Mouse (Mus musculus) midbrain, postnatal 0 days (tissue): Measurements from ENCODE around the gene Rogdi. TPM values are rescaled to one million over a fixed set of nuclear protein-coding genes. Genes with fewer than 3 reads are reported as not detected.

Experiments used
- ATAC-seq: fragments of 200-750 bp; cut with Nextera tagmentation; 2 replicates; pipeline ENCODE4 v1.8.0; 2017; ENCODE audit warnings: moderate number of reproducible peaks, mild to moderate bottlenecking, moderate TSS enrichment, moderate library complexity; ENCODE audit not compliant: low FRiP score
- DNase-seq: peaks from one replicate; pipeline ENCODE4 v3.0.0-alpha.2; 2015; ENCODE audit warnings: low spot score
- H3K27ac ChIP-seq: fragments of 300-500 bp; sonication (generic); 2 replicates; pipeline ENCODE4 v1.5.1; 2014; ENCODE audit warnings: low read depth, mild to moderate bottlenecking, low read length, mixed read lengths
- H3K27me3 ChIP-seq: fragments of 300-500 bp; sonication (generic); 2 replicates; pipeline ENCODE4 v1.6.1; 2014; ENCODE audit warnings: low read length, control low read depth, mixed read lengths; ENCODE audit not compliant: insufficient read depth
- H3K36me3 ChIP-seq: fragments of 300-500 bp; sonication (generic); 2 replicates; pipeline ENCODE4 v1.6.1; 2014; ENCODE audit warnings: low read length, control low read depth, mixed read lengths; ENCODE audit not compliant: insufficient read depth
- H3K4me1 ChIP-seq: fragments of 300-500 bp; sonication (generic); 2 replicates; pipeline ENCODE4 v1.6.1; 2014; ENCODE audit warnings: mild to moderate bottlenecking, control low read depth, antibody characterized with exemption, low read length, mixed read lengths; ENCODE audit not compliant: insufficient read depth
- H3K4me2 ChIP-seq: fragments of 300-500 bp; sonication (generic); 2 replicates; pipeline ENCODE4 v1.6.1; 2014; ENCODE audit warnings: low read depth, mild to moderate bottlenecking, low read length, mixed read lengths; ENCODE audit not compliant: poor library complexity, severe bottlenecking
- H3K4me3 ChIP-seq: fragments of 300-500 bp; sonication (generic); 2 replicates; pipeline ENCODE4 v1.5.1; 2014; ENCODE audit warnings: low read depth, mild to moderate bottlenecking, low read length, moderate library complexity
- H3K9ac ChIP-seq: fragments of 300-500 bp; sonication (generic); replicated peaks from 2 replicates; pipeline ENCODE4 v1.6.1; 2014; ENCODE audit warnings: mild to moderate bottlenecking, low read length, moderate library complexity, mixed read lengths; ENCODE audit not compliant: poor library complexity, severe bottlenecking
- H3K9me3 ChIP-seq: fragments of 300-500 bp; sonication (generic); 2 replicates; pipeline ENCODE4 v1.6.1; 2016; ENCODE audit warnings: low read length, control low read depth
- CTCF ChIP-seq: IDR thresholded peaks from 2 replicates; pipeline ENCODE4 v1.5.1; 2016; ENCODE audit warnings: antibody characterized with exemption, mild to moderate bottlenecking
- WGBS: fragments of 180-500 bp; shearing (Covaris S2); extraction: QIAGEN DNeasy Blood & Tissue Kit; methylation state at CpG from one replicate; pipeline ENCODE4 v1.1.7; 2014; 5-methylcytosine and 5-hydroxymethylcytosine counted together
- polyA plus RNA-seq: library from polyadenylated mRNA; unstranded; fragments of >200 nt; fragmentation: Nextera tagmentation; extraction: Ambion mirVana; gene quantifications from 2 replicates; pipeline ENCODE4 v1.2.1, GENCODE M21; 2015
- total RNA-seq: library from RNA; depleted of rRNA; stranded (reverse); fragments of >200 nt; gene quantifications from 2 replicates; pipeline ENCODE4 v1.2.3, GENCODE M21; 2014

The Rogdi gene
- total and polyA plus RNA-seq, 2 experiments from 2014 or later: 121 to 165 TPM

DNA sequence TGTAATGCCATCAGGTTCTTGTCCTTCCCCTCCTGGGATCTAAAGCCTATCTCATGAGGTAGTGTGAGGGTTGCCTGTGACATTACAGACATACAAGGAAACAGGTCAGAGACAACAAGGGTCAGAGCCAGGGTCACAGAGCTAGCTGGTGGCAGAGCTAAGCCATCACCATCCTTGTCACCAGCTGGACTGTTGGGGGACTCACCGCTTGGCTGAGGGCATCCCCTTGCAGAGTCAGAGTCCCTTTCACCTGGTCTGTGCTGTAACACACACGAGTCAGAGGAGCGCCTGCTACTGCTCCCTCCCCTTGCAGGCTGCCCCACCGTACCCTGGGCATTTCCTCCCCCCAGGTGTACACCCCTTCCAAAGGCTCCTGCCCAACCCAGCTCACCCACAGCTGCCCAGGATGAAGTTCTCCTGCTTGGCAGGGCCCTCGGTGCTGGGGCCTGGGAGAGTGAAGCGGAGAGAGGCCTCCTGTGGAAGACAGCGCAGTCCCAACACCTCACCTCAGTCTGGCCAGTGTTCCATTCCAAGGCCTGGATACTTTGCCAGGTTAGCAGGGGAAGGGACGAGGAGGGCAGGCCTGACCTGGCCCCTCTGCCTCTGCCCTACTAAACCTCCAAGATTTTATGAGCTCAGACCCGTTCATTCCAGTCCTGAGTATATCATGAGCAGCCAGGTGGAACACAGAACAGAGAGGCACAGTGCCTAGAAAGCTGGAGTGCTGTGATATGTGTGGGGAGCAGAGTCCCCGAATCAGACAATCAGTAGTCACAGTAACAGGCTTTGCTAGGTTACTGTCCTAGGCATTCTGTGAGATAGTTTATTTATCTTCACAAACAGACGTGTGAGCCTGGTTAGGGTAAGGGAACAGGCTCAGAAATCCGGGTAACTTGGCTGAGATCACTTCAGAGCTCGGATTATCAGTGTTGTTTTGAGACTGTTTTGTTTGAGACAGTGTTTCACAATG is 1.0 kb downstream of the Rogdi start:
- Histone ChIP-seq H3K4me1 (peaks cover 7% of the 10 kb centered on the region; the same call in 1 of the 2 replicates), H3K4me3 (peak overlapping the region; percentile 64), H3K9ac (peak overlapping the region; percentile 71), H3K4me2 (peak overlapping the region; percentile 67), H3K9me3 (no peaks in the 10 kb centered on the region), H3K27ac (peak overlapping the region; percentile 76), H3K36me3 (peaks cover 29% of the 10 kb centered on the region), H3K27me3 (no peaks in the 10 kb centered on the region)
- no peak for DNase-seq
- ATAC-seq: no peak
- TF ChIP-seq CTCF: no peak
- 52% methylated on average over 13 of the region's 13 CpGs for WGBS

DNA sequence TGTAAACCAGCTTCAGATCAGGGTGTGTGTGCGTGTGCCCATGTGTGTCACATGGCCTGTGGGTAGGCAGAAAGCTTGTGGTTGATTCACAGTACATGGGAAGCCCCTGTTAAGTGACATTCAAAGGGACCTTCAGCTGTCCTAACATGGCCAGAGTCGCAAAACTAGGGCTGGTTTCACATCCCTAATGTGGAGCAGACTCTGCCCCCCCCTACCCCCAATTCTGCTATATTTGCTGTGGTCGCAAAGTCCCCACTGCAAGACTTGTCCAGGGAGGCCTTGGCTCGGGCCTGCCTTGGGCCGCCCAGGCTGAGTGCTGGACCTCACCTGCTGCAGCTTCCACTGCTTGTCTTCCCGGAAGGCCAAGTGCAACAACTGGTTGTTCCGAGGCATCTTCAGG is 2.1 kb downstream of the Rogdi start:
- Histone ChIP-seq H3K4me2 (no peak overlapping the region), H3K9ac (no peak overlapping the region), H3K36me3 (peaks cover 20% of the 10 kb centered on the region), H3K4me3 (no peak overlapping the region), H3K9me3 (no peaks in the 10 kb centered on the region), H3K27ac (no peak overlapping the region), H3K4me1 (peaks cover 7% of the 10 kb centered on the region; the same call in 1 of the 2 replicates), H3K27me3 (no peaks in the 10 kb centered on the region)
- no peak for TF ChIP-seq CTCF
- 92% methylated on average over 7 of the region's 7 CpGs for WGBS
- ATAC-seq (no peak), DNase-seq (no peak)

DNA sequence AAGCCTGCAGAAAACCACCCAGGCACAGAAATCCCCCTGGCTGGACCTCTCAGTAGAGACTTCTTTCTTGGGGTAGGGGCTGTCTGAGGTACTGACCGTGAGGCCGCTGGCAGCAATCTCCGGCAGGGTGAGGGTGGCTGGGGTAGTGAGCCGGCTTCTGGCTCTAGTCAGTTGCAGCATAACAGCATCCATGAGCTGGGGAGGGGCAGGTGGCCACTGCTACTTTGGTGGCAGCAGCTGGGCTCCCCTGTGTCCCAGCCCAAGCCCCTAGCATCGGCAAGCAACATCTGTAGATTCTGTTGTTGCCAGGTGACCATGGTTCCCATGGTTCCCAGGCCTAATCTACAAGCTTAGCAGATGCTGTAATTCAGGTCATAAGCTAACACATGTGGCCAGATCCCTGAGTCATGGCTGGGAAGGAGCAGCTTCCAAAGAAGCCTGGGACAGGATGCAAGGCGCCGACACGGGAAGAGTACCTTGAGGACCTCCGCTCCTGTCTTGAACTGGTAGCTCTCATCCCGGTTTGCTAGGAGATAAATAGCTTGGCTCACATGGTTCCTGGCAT is 2.9 kb downstream of the Rogdi start:
- Histone ChIP-seq H3K9ac (no peak overlapping the region), H3K4me2 (no peak overlapping the region), H3K4me3 (no peak overlapping the region), H3K9me3 (no peaks in the 10 kb centered on the region), H3K36me3 (peaks cover 13% of the 10 kb centered on the region), H3K27me3 (no peaks in the 10 kb centered on the region), H3K4me1 (peaks cover 7% of the 10 kb centered on the region; the same call in 1 of the 2 replicates), H3K27ac (no peak overlapping the region)
- DNase-seq (peak; percentile 15), ATAC-seq (no peak)
- WGBS: 80% methylated on average over 10 of the region's 10 CpGs
- TF ChIP-seq CTCF: no peak

DNA sequence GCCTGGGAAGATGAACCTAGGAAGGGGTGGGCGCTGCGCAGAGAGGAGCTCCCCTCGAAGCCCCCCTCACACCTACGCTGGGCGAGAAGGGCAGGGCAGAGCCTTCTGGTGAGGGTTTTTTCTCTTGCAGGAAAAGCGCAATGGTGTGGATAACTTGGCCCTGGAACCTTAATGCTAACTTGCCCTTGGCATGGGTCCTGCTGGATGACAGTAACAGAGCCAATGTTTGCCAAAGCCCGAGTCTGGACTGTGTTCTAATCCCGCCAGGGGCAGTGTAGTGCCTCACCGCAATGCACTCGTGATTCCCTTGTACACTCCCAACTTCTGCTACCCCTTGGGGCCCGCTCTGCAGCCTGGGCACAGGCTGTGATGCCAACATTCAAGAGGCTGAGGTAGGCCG is 5.3 kb downstream of the Rogdi start:
- H3K4me2 ChIP-seq: no peak overlapping the region
- H3K9ac ChIP-seq: no peak overlapping the region
- no peaks in the 10 kb centered on the region for H3K9me3 ChIP-seq
- H3K36me3 ChIP-seq: peaks cover 5% of the 10 kb centered on the region; the same call in 1 of the 2 replicates
- DNase-seq: no peak
- H3K4me3 ChIP-seq: no peak overlapping the region
- H3K27ac ChIP-seq: no peak overlapping the region
- ATAC-seq: no peak
- H3K4me1 ChIP-seq: peaks cover 7% of the 10 kb centered on the region; the same call in 1 of the 2 replicates
- no peak for TF ChIP-seq CTCF
- no peaks in the 10 kb centered on the region for H3K27me3 ChIP-seq
- 86% methylated on average over 12 of the region's 12 CpGs for WGBS

DNA sequence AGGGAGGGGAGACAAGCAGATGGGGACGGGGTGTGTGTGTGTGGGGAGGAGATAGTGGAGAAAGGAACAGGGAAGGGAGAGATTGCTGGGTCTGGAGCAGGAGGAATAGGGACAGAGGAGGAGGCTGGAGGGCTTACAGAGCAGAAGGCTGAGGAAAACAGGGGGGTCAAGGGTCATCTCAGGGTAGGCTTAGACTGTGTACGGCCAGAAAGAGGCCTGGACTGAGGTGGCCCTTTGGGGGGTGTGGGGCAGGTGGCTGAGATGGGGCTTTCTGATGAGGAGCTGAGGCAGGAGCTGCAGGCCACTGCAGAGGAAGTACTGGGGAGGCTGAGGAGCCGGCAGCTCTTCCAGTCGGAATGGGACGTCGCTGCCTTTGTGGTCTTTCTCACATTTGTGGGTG is 5.9 kb downstream of the Rogdi start:
- H3K4me2 ChIP-seq: no peak overlapping the region
- ATAC-seq (0 out of 2 replicates have a peak, but pooled peaks have one; percentile 5), DNase-seq (no peak)
- no peak overlapping the region for H3K4me3 ChIP-seq
- H3K27ac ChIP-seq: no peak overlapping the region
- WGBS: 54% methylated on average over 6 of the region's 6 CpGs
- H3K9ac ChIP-seq: no peak overlapping the region
- H3K36me3 ChIP-seq: peaks cover 5% of the 10 kb centered on the region; the same call in 1 of the 2 replicates
- no peak for TF ChIP-seq CTCF
- no peaks in the 10 kb centered on the region for H3K27me3 ChIP-seq
- no peaks in the 10 kb centered on the region for H3K9me3 ChIP-seq
- H3K4me1 ChIP-seq: peaks cover 4% of the 10 kb centered on the region; the same call in 1 of the 2 replicates

DNA sequence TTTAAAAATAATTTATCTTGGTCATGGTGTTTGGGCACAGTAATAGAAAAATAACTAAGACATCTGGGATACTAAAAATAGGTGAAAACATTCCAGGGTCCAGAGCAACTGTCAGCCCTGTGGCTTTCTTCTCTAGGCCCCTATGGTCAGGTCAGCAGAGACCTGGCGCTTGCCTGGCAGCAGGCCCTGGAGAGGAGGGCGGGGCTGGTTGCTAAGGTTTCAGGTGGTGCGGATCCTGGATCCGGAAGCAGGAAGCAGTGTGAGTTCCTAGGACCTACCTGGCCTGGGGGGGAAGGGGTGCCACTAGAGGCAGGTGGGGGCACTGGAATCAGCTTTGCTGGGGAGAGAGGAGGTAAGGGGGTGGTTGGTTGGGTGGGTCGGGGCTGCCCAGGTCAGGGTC is 6.3 kb downstream of the Rogdi start, which contains the start of gene Smim22:
Smim22 (plus strand) TSS at position 222 of the 400 bp plus-strand sequence.
- TF ChIP-seq CTCF: no peak
- WGBS: 65% methylated on average over 5 of the region's 5 CpGs
- ATAC-seq: no peak
- Histone ChIP-seq H3K27ac (no peak within 1 kb of the TSS), H3K9me3 (no peaks in the 10 kb centered on the region), H3K4me1 (no peaks in the 10 kb centered on the region; the same call in 1 of the 2 replicates), H3K9ac (no peak within 1 kb of the TSS), H3K27me3 (no peaks in the 10 kb centered on the region), H3K4me2 (no peak within 1 kb of the TSS), H3K4me3 (no peak within 1 kb of the TSS), H3K36me3 (peaks cover 5% of the 10 kb centered on the region; the same call in 1 of the 2 replicates)
- no peak for DNase-seq
